Mouse (Mus musculus) layer of hippocampus, postnatal 36 days (tissue): ENCODE data around the gene Tspan8. TPM values are rescaled to one million over a fixed set of nuclear protein-coding genes. Genes with fewer than 3 reads are reported as not detected.

ENCODE experiments used
- DNase-seq, 2 experiments: peaks; one replicate each; pipeline ENCODE4 v3.0.0; 2022
- total RNA-seq, 2 experiments: library from RNA; stranded (reverse); gene quantifications; 2 replicates each; pipeline ENCODE4 v1.2.3; 2021

Gene Tspan8
- total RNA-seq, 2 experiments from 2014 or later, result 0.37 TPM; not detected in 1

DNA sequence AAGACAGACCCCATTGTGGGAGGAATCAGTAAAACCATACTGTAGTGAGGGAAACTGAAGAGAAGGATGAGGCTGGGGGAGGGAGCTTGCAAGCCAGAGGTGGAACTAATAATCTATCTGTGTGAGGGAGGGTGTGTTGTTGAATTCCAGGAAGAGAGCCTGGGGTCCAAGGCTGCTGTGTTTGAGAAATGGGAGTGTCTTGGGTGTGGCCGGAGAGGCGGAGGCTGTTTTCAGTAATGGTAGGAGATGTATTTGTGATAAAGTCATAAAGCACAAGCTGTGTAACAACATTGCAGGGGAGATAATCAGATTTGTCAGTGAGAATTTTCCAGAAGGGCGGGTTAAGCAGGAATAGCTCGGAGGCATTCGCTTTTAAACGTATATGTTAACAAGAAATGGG is 17.4 kb downstream of the Tspan8 start:
- no peak for DNase-seq

DNA sequence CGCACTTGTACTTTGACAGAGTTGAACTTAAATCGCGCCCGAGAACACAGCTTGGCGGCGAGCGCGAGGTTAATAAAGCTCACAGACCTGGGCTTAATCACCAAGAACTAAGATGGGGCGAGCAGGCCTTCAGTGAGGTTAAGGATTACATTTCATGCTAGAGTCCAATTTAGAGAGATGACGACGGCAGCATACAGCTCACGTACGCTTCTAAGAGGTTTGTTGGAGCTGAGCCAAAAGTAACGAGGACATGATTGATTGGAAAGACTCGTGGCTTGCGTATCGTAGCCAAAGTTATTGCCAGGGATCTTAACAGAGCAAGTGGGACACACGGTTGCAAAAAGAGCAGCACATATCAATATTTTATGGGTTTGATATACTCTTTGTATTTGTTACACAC is 30.3 kb downstream of the Tspan8 start:
- DNase-seq, result no peak

DNA sequence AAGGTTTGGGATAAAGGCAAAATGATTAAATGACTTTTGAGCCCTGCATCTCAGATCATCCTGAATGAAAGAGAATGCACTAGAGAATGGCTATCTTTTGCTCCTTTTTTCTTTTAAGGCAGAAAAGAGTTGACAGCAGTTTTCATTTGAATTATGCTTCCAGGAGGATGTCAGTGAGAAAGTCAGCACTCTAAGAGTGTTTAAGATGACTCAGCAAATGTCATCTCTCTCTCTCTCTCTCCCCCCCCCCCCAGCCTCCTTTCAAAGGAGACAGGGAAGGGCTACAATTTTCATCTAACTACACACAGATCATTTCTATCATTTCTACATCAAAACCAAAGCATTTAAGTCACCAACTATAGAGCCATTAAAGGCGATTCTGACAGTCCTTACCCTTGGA is 31.9 kb downstream of the Tspan8 start:
- DNase-seq, result no peak

DNA sequence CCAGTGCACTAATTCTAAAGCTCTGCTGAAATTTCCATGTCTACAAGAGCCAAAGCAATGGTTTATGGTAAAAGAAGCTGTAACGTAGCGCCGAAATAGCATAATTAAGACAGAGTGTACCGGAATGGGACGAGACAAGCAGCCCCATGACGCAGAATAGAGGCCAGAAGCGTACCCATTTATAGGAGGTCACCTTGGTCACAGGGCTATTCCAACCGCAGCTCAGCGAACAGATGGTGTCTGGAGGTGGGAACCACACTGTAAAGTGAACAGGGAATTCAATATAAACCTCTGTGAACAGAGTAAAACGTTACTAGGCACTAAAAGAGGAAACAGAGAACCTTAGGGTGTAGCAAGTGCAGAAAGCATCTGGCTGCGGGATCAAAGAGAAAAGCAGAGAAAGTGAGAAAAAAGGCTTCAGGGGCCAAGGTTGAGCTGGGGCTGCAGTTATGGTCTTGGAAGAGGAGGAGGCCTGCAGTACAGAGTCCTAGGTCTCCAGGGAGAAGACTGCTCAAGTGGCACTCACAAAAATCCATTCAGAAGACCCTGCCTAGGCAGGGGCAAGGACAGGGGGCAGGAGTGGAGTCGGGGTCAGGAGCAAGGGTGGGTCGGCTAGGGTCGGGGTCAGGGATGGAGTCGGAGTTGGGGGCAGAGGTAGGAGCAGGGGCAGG is 43.7 kb downstream of the Tspan8 start:
- DNase-seq, result no peak

DNA sequence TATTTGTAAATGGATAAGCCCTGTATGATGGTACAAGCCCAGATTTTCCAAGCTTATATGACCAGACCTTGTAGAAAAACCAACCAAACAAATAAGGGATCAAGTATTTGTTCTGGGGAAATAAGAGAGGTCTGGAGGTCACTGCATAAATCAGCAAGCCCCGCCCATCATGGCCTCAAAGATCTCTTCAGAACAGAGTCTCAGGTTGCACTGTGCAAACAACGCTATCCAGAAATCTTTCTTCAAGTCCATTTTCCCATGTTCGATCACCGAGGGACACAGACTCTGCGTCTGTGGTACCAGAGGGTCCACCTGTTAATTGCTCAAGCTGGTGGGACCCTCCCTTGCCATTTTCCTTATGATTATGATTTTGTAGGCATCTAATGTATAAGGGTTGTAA is 45.3 kb downstream of the Tspan8 start:
- DNase-seq, result no peak

DNA sequence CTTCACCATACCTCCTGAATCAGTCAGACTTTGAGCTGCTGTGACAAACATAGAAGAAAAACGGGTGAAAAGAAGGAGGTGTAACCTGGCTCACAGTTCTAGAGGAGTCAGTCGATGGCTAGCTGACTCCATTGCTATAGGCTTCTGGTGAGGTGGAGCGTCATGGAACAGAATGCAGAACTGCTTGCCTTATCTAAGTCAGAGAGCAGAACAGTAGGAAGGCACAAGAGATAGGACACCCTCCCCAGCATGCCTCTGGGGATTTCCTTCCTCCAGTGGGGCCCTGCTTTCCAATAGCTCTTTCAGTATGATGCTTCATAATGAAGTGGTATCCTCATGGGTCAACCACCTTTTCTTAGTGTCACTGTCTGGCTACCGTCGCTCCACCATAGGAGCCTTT is 66.1 kb downstream of the Tspan8 start:
- no peak for DNase-seq

DNA sequence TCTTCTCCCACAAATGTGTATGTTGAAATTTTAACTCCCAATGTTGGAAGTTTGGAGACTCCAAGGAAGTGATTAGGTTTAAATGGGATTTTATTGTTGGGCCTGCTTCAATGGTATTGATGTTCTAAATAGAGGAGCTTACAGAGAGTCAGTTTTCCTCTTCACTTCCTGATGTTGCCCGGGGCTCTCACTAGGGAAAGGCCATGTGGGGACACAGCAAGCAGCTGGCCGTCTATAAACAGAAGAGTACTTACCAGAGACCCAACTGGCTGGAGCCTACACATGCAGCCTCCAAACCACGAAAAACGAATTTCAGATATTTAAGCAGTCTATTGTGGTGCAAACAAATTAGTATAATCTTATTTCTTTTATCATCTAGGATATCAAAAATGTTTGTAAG is 75.3 kb downstream of the Tspan8 start:
- DNase-seq, result no peak

DNA sequence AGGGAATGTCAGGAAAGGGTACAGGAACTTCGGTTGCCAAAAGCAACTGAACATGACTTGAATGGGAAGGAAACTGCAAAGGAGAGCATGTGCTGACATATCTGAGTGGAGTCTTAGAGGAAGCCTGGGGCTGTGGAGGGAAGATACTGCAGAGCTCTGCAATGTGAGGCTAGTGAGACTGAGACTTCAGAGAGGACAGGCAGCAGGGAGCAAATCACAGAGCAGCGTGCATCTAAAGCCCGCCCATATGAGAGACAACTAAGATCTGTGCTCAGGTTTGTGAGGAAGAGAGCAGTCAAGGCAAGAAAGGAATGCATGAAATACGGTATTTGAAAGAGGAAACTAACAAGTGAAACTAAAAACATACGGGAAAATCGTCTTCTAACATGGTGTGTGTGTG is 76.3 kb downstream of the Tspan8 start:
- DNase-seq, result no peak

DNA sequence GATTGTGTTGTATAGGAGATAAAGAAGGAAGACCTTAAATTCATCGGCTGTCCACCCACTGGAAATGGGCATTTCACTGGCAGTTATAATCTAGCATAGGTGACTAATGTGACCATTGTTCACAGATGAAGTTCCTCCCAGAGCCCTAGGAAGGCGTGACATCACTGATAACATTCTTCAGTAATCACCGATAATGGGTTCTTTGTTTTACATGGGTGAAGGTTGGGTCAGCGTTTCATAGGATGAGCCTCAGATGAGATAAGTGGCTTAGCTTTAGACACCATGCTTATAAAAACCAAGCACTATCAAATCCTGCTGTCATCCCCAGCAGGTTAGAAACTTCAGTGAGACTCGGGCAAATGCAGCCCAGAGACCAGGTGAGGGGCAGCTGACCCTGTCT is 77.4 kb downstream of the Tspan8 start:
- DNase-seq, result no peak

DNA sequence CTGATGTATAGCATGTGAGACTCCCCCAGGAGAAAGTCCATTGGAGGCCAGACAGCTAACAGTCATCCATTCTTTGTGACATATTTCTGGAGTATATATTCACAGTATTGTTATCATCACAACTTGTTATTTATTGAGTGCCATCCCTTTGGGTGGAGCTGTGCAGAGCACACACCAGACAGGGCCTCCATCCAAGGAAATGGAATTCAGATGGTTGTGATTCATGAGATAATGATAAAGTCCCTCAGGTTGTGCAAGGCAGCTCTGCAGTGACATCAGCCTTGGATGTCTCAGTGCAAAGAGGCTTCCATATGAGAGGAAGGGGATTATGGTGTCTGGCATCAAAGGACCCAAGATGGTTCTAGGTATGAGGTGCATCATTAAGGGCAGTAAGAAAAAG is 80.1 kb downstream of the Tspan8 start:
- no peak for DNase-seq

DNA sequence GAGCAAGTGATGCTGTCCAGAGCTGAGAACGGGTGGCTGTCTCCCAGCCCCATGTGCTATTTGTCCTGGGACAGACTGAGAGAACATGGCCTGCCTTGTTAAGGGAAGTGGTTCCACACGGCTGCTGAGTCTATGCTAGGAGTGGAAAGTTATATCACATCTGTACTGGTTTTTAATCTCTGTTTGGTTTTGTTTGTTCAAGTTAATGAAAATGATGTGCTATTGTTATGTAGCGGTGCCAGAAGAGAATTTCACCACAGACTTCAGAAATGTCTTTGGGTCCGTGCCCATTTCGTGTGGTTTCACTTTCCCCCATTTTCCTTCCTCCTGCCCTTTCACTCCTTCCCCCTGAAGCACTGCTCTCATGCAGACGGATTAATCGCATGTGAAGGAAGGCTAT is 80.6 kb downstream of the Tspan8 start:
- DNase-seq, result no peak

Other genes starting within 250 kb of the Tspan8 start
- gene A930009A15Rik, start 246.8 kb upstream of the Tspan8 start, total RNA-seq, result under 1 TPM; 0.47 to 0.66 TPM
- 1 to 10 TPM; 1.8 TPM for gene Lgr5, start 229.1 kb upstream of the Tspan8 start, total RNA-seq
- gene Ptprr, start 201.4 kb downstream of the Tspan8 start, total RNA-seq, result 10 to 100 TPM; 16.1 to 18.8 TPM